Mouse (Mus musculus): ENCODE results near the gene Schip1.

DNA sequence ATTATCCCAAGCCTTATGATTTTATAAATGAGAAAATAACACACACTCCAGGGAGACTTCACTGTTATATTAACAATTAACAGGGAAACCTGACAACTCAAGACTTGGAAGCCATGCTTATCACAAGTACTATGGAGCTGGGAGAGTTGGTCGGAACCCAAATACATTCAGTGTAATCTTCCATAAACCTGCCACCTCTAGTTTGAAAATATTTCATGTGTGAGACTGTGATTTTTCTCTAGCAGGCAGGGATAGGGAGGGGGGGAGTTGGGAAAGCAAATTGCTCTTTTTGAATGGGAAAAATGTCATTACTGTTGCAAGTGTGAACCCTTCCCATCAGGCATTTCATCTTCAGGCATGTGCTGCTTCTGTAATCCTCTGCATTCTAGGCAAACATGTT lies 132.3 kb downstream of the Schip1 start:
- no peak for TF ChIP-seq EP300 (optimal IDR thresholded peaks at IDR 0.05)
- TF ChIP-seq CTCF (IDR thresholded peaks at IDR 0.05; ENCODE audit: low read depth), result no peak

Measured in stomach, postnatal 0 days (tissue).